Mouse (Mus musculus): Measurements from ENCODE around the gene Tmem164.

DNA sequence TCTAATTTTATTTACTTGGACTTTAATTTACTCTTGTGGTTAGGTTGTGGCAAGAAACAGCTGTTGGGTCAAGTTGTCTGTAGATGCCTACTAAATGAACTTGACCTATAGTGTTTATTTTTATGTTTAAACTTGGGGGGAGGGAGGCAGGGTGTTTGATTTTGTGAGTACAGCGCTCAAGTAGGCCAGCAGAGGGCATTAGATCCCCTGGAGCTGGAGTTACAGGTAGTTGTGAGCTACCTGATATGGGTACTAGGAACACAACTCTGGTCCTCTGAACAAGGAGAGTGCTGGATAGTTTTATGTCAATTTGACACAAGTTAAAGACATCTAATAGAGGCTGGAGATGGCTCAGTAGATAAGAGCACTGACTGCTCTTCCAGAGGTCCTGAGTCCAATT lies 34.0 kb upstream of the Tmem164 start:
- TF ChIP-seq POLR2A (IDR thresholded peaks at IDR 0.05; ENCODE audit: borderline replicate concordance, low read depth, low read length) (no peak), CTCF (IDR thresholded peaks at IDR 0.05; ENCODE audit: low read depth, low read length) (no peak)
